In the genomic region with DNA sequence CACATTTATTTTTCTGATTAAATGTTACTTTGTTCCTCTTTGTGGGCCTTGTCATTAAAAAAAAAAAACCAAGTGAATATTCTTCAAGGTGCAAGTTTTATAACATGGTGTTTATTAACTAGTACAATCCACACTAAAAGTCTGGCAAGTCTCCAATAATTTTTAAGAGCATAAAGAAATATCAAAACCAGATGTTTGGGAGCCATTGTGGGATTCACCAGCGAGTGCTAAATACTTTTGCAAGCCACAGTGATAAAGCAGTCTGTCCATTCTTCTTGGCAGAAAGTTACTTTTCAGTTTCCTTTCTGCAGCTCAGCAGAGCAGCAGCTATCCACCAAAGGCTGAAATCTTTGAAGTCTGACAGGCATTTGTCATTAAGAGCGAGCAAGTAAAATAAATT, we compare ENCODE assay signal across 24 mouse cellular contexts.
DNase-seq lines count a peak whose midpoint lies in the region; ATAC-seq lines count a peak whose summit lies in the region.
"Had no signal": no experiment of that assay in that cellular context is flagged by ENCODE, and none has a peak within 500 bp of the region (broad histone marks: within the 10 kb centered on the region; RNA-seq: fewer than 3 reads in every experiment).

No protein-coding gene starts in this region.

- H3K4me3 ChIP-seq in limb, embryonic 13.5 days, result no peak overlapping the region
- no peak overlapping the region for H3K4me3 ChIP-seq in limb, embryonic 10.5 days
- H3K4me3 ChIP-seq in hindbrain, embryonic 13.5 days, result no peak overlapping the region
- H3K4me3 ChIP-seq: embryonic facial prominence, embryonic 12.5 days; forebrain, embryonic 13.5 days; heart, adult 2 months; heart, embryonic 15.5 days; hindbrain, embryonic 10.5 days; hindbrain, embryonic 15.5 days had no signal

- ATAC-seq in limb, embryonic 13.5 days (ENCODE audit: low FRiP score, low read depth), result peak; percentile 59; the same call in 1 of the 2 replicates
- ATAC-seq in hindbrain, embryonic 13.5 days (ENCODE audit: low FRiP score), result no peak
- ATAC-seq: forebrain, embryonic 13.5 days; forebrain, postnatal 0 days; intestine, postnatal 0 days had no signal

- no peak overlapping the region for H3K9ac ChIP-seq in limb, embryonic 13.5 days
- no peak overlapping the region for H3K9ac ChIP-seq in hindbrain, embryonic 13.5 days
- H3K9ac ChIP-seq: embryonic facial prominence, embryonic 12.5 days; forebrain, embryonic 13.5 days; forebrain, postnatal 0 days; heart, embryonic 15.5 days; hindbrain, embryonic 15.5 days had no signal

- peaks cover 34% of the 10 kb centered on the region for H3K27me3 ChIP-seq in limb, embryonic 13.5 days
- H3K27me3 ChIP-seq in limb, embryonic 10.5 days (ENCODE audit: low read depth, poor library complexity, severe bottlenecking), result no peaks in the 10 kb centered on the region
- H3K27me3 ChIP-seq in hindbrain, embryonic 13.5 days, result no peaks in the 10 kb centered on the region
- H3K27me3 ChIP-seq: CH12.LX; embryonic facial prominence, embryonic 12.5 days; forebrain, embryonic 13.5 days; heart, embryonic 15.5 days; hindbrain, embryonic 15.5 days had no signal

- H3K4me2 ChIP-seq in limb, embryonic 13.5 days (replicated peaks), result no peak overlapping the region
- no peak overlapping the region for H3K4me2 ChIP-seq in hindbrain, embryonic 13.5 days
- H3K4me2 ChIP-seq: embryonic facial prominence, embryonic 12.5 days; forebrain, embryonic 13.5 days; heart, embryonic 11.5 days; heart, embryonic 15.5 days; hindbrain, embryonic 15.5 days had no signal

- H3K27ac ChIP-seq in limb, embryonic 13.5 days, result no peak overlapping the region
- H3K27ac ChIP-seq in limb, embryonic 10.5 days, result no peak overlapping the region
- H3K27ac ChIP-seq in hindbrain, embryonic 13.5 days, result no peak overlapping the region
- H3K27ac ChIP-seq: embryonic facial prominence, embryonic 12.5 days; forebrain, embryonic 13.5 days; heart, adult 2 months; heart, embryonic 15.5 days; hindbrain, embryonic 10.5 days; hindbrain, embryonic 15.5 days had no signal

- no peaks in the 10 kb centered on the region for H3K4me1 ChIP-seq in limb, embryonic 13.5 days
- no peaks in the 10 kb centered on the region for H3K4me1 ChIP-seq in limb, embryonic 10.5 days
- no peaks in the 10 kb centered on the region for H3K4me1 ChIP-seq in hindbrain, embryonic 13.5 days (replicated peaks)
- H3K4me1 ChIP-seq: embryonic facial prominence, embryonic 12.5 days; forebrain, embryonic 13.5 days; heart, embryonic 15.5 days; hindbrain, embryonic 10.5 days; hindbrain, embryonic 15.5 days had no signal

- 20% methylated on average over 2 of the region's 2 CpGs for WGBS in limb, embryonic 13.5 days
- 35% methylated on average over 2 of the region's 2 CpGs for WGBS in limb, embryonic 10.5 days
- WGBS in hindbrain, embryonic 13.5 days, result 72% methylated on average over 2 of the region's 2 CpGs

- DNase-seq in embryo, embryonic 11 days, result peak; percentile 33
- no peak for DNase-seq in embryo, embryonic 9.5 days (ENCODE audit: extremely low spot score)
- no peak for DNase-seq in limb, embryonic 10.5 days (ENCODE audit: low spot score)
- peak; percentile 4 for DNase-seq in fibroblast of lung, adult 2 months (ENCODE audit: low read depth)
- peak; percentile 9 for DNase-seq in skeletal muscle tissue, adult 2 months (ENCODE audit: low read depth, low spot score)
- no peak for DNase-seq in right cerebral cortex, postnatal 10 days (ENCODE audit: low spot score in 2 of 2)
- DNase-seq: adrenal gland, adult 2 months; adrenal gland, postnatal 25 days; cerebellum, adult 2 months; cerebellum, postnatal 10 days; gastrocnemius, postnatal 36 days; heart, adult 2 months; heart, postnatal 14 days had no signal

- H3K9me3 ChIP-seq in limb, embryonic 13.5 days, result no peaks in the 10 kb centered on the region
- H3K9me3 ChIP-seq in limb, embryonic 10.5 days (replicated peaks), result no peaks in the 10 kb centered on the region
- H3K9me3 ChIP-seq in hindbrain, embryonic 13.5 days, result no peaks in the 10 kb centered on the region
- H3K9me3 ChIP-seq: embryonic facial prominence, embryonic 12.5 days; forebrain, embryonic 13.5 days; heart, embryonic 15.5 days; hindbrain, embryonic 10.5 days; hindbrain, embryonic 15.5 days had no signal

- H3K36me3 ChIP-seq in limb, embryonic 13.5 days, result no peaks in the 10 kb centered on the region
- no peaks in the 10 kb centered on the region for H3K36me3 ChIP-seq in limb, embryonic 10.5 days
- H3K36me3 ChIP-seq in hindbrain, embryonic 13.5 days, result no peaks in the 10 kb centered on the region
- H3K36me3 ChIP-seq: embryonic facial prominence, embryonic 12.5 days; heart, embryonic 15.5 days; hindbrain, embryonic 10.5 days; hindbrain, embryonic 15.5 days had no signal

Comparison
In these comparisons a context has a peak if more than half of its experiments do, and no peak if none do; other contexts are left out.
1. DNase-seq: peak in embryo, embryonic 11 days (single experiment), fibroblast of lung, adult 2 months (single experiment) and skeletal muscle tissue, adult 2 months (single experiment); none in embryo, embryonic 9.5 days (single experiment), limb, embryonic 10.5 days (single experiment) and right cerebral cortex, postnatal 10 days (0 of 2).